Mouse (Mus musculus): ENCODE measurements around the gene Capzb.

Capzb gene

GRCm38 (mm10) chr4:139241678-139242606 is 49.2 kb downstream of the Capzb start:
- DNase-seq: no peak

GRCm38 (mm10) chr4:139242607-139242955 is 49.9 kb downstream of the Capzb start:
- DNase-seq: no peak

- no peak for DNase-seq
Measured at GRCm38 (mm10) chr4:139244176-139244575, 51.5 kb downstream of the Capzb start.

- no peak for DNase-seq
Measured at GRCm38 (mm10) chr4:139244766-139245165, 52.1 kb downstream of the Capzb start.

- DNase-seq: no peak
Measured at GRCm38 (mm10) chr4:139245534-139245933, 52.8 kb downstream of the Capzb start.

- peak; percentile 48 for DNase-seq
Measured at GRCm38 (mm10) chr4:139246130-139246877, 53.6 kb downstream of the Capzb start.

- no peak for DNase-seq
Measured at GRCm38 (mm10) chr4:139247966-139248365, 55.3 kb downstream of the Capzb start.

- DNase-seq: no peak
Measured at GRCm38 (mm10) chr4:139248736-139249135, 56.0 kb downstream of the Capzb start.

GRCm38 (mm10) chr4:139250043-139250442 is 57.3 kb downstream of the Capzb start:
- DNase-seq: no peak

GRCm38 (mm10) chr4:139250886-139251285 is 58.2 kb downstream of the Capzb start:
- DNase-seq: no peak

- DNase-seq: peak; percentile 86
Measured at GRCm38 (mm10) chr4:139252051-139252760, 59.5 kb downstream of the Capzb start.

GRCm38 (mm10) chr4:139253206-139253605 is 60.5 kb downstream of the Capzb start:
- DNase-seq: no peak

GRCm38 (mm10) chr4:139256146-139256545 is 63.4 kb downstream of the Capzb start:
- DNase-seq: no peak

GRCm38 (mm10) chr4:139256708-139257107 is 64.0 kb downstream of the Capzb start:
- no peak for DNase-seq

- no peak for DNase-seq
Measured at GRCm38 (mm10) chr4:139258621-139259301, 66.1 kb downstream of the Capzb start.

GRCm38 (mm10) chr4:139259302-139259871 is 66.7 kb downstream of the Capzb start:
- DNase-seq: peak; percentile 60

- no peak for DNase-seq
Measured at GRCm38 (mm10) chr4:139262981-139263380, 70.3 kb downstream of the Capzb start.

GRCm38 (mm10) chr4:139265783-139266499 is 73.2 kb downstream of the Capzb start:
- DNase-seq: no peak

GRCm38 (mm10) chr4:139266500-139266865 is 73.8 kb downstream of the Capzb start:
- DNase-seq: no peak

- peak; percentile 66 for DNase-seq
Measured at GRCm38 (mm10) chr4:139267335-139267734, 74.6 kb downstream of the Capzb start.

- DNase-seq: no peak
Measured at GRCm38 (mm10) chr4:139268242-139268641, 75.5 kb downstream of the Capzb start.

GRCm38 (mm10) chr4:139270168-139270567 is 77.5 kb downstream of the Capzb start:
- DNase-seq: no peak
